9 mouse cellular contexts compared by ENCODE assay signal in the genomic region with DNA sequence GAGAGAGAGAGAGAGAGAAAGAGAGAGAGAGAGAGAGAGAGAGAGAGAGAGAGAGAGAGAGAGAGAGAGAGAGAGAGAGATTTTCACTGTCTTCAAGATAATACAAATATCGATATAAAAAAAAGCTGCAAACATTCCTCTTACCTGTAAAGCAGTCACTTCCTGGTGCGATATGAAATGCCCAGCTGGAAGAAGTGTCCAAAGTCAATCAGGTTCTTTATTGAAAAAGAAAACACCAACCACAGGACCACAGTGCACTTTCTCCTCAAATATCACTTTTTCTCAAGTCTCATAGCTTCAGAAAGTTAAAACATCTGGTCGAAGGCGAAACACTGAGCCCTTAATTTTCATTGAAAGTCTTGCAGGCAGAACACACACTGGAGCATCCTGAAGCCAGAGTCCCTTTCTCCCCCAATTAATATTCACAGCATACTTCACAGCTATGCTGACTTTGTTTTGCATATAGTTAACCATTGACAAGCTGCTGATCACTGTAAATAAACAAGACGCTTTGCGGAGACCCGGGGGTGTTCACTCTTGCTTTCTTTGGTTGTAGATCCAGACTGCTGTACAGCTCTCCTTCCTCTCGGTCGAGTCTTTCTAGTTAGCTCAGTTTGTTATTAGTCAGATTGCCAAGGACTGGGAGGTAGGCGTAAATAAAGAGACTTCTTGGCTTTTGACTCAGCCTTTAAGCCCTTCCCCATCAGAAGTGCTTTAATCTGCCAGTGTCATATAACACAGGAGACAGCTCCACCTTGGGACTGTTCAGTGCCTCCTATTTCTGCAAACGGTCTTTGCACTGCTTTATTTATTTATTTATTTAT. TPM values are rescaled to one million over a fixed set of nuclear protein-coding genes. Genes with fewer than 3 reads are reported as not detected.
DNase-seq lines count a peak whose midpoint lies in the region; ATAC-seq and TF ChIP-seq lines count a peak whose summit lies in the region.
"Had no signal": no experiment of that assay in that cellular context is flagged by ENCODE, and none has a peak within 500 bp of the region (broad histone marks: within the 10 kb centered on the region; RNA-seq: fewer than 3 reads in every experiment).

TSS of gene Slitrk6 (minus strand) at position 666 of the 824 bp plus-strand sequence.

- no peak within 1 kb of the TSS; the same call in 1 of the 2 replicates for H3K4me3 ChIP-seq in left cerebral cortex, adult 2 months
- no peak within 1 kb of the TSS for H3K4me3 ChIP-seq in forebrain, embryonic 13.5 days
- H3K4me3 ChIP-seq in midbrain, postnatal 0 days (ENCODE audit: low read depth, low read length), result peak within 1 kb of the TSS; percentile 38
- H3K4me3 ChIP-seq in liver, postnatal 0 days (ENCODE audit: low read depth, low read length), result no peak within 1 kb of the TSS

- H3K36me3 ChIP-seq in forebrain, embryonic 13.5 days (ENCODE audit: poor library complexity, severe bottlenecking), result no peaks in the 10 kb centered on the region
- H3K36me3 ChIP-seq in midbrain, postnatal 0 days (ENCODE audit: insufficient read depth, low read length), result no peaks in the 10 kb centered on the region
- H3K36me3 ChIP-seq in liver, postnatal 0 days (replicated peaks; ENCODE audit: insufficient read depth, low read length), result no peaks in the 10 kb centered on the region

- no peaks in the 10 kb centered on the region for H3K27me3 ChIP-seq in forebrain, embryonic 13.5 days
- H3K27me3 ChIP-seq in midbrain, postnatal 0 days (ENCODE audit: insufficient read depth, low read length), result no peaks in the 10 kb centered on the region
- H3K27me3 ChIP-seq in liver, postnatal 0 days (ENCODE audit: insufficient read depth, low read length), result no peaks in the 10 kb centered on the region

- TF ChIP-seq CTCF in left cerebral cortex, adult 2 months (IDR thresholded peaks at IDR 0.05), result peak; percentile 27
- peak; percentile 76 for TF ChIP-seq CTCF in midbrain, postnatal 0 days (IDR thresholded peaks at IDR 0.05)
- TF ChIP-seq CTCF in liver, postnatal 0 days (IDR thresholded peaks at IDR 0.05; ENCODE audit: low read depth), result no peak

- intact Hi-C loops in left cerebral cortex, adult 2 months (cut with DNase I), result no loop called here
- intact Hi-C loops in left cerebral cortex, postnatal 25 days (cut with DNase I), result no loop called here

- H3K9ac ChIP-seq in forebrain, embryonic 13.5 days, result no peak within 1 kb of the TSS
- peak within 1 kb of the TSS; percentile 46 for H3K9ac ChIP-seq in midbrain, postnatal 0 days (replicated peaks; ENCODE audit: low read length, poor library complexity, severe bottlenecking)
- no peak within 1 kb of the TSS for H3K9ac ChIP-seq in liver, postnatal 0 days (replicated peaks)

- WGBS in forebrain, embryonic 13.5 days, result 41% methylated on average over 11 of the region's 11 CpGs
- WGBS in midbrain, postnatal 0 days, result 19% methylated on average over 11 of the region's 11 CpGs
- WGBS in liver, postnatal 0 days (ENCODE audit: insufficient replicate concordance), result 60% methylated on average over 11 of the region's 11 CpGs

- no peaks in the 10 kb centered on the region for H3K9me3 ChIP-seq in forebrain, embryonic 13.5 days (replicated peaks)
- no peaks in the 10 kb centered on the region for H3K9me3 ChIP-seq in midbrain, postnatal 0 days (ENCODE audit: low read length)
- H3K9me3 ChIP-seq in liver, postnatal 0 days (ENCODE audit: low read length), result no peaks in the 10 kb centered on the region; the same call in 1 of the 2 replicates

- no peak within 1 kb of the TSS for H3K27ac ChIP-seq in left cerebral cortex, adult 2 months
- no peak within 1 kb of the TSS for H3K27ac ChIP-seq in forebrain, embryonic 13.5 days
- no peak within 1 kb of the TSS for H3K27ac ChIP-seq in midbrain, postnatal 0 days (ENCODE audit: low read depth, low read length)
- no peak within 1 kb of the TSS for H3K27ac ChIP-seq in liver, postnatal 0 days (ENCODE audit: low read depth)

- ATAC-seq in forebrain, embryonic 13.5 days, result peak; percentile 91
- peak; percentile 89 for ATAC-seq in midbrain, postnatal 0 days (ENCODE audit: low FRiP score)
- no peak for ATAC-seq in liver, postnatal 0 days

- H3K4me1 ChIP-seq in forebrain, embryonic 13.5 days, result no peaks in the 10 kb centered on the region
- H3K4me1 ChIP-seq in midbrain, postnatal 0 days (ENCODE audit: insufficient read depth, low read length), result no peaks in the 10 kb centered on the region
- H3K4me1 ChIP-seq in liver, postnatal 0 days (ENCODE audit: insufficient read depth), result no peaks in the 10 kb centered on the region

- peak in 1 of 2 experiments; percentile 18 for DNase-seq in left cerebral cortex, adult 2 months (ENCODE audit: extremely low spot score in 1 of 2, low spot score in 2 of 2)
- DNase-seq in left cerebral cortex, postnatal 25 days (ENCODE audit: low spot score in 2 of 2), result no peak
- DNase-seq in kidney, postnatal 4 days, result peak; percentile 3 to 16
- DNase-seq in midbrain, postnatal 0 days (ENCODE audit: low spot score), result peak; percentile 82
- DNase-seq in spleen, postnatal 4 days (ENCODE audit: low spot score in 2 of 2), result no peak
- no peak for DNase-seq in liver, postnatal 0 days
- no peak for DNase-seq in ovary, adult 18-20 months (ENCODE audit: low spot score)

- H3K4me2 ChIP-seq in forebrain, embryonic 13.5 days, result peak within 1 kb of the TSS; percentile 32
- peak within 1 kb of the TSS; percentile 45 for H3K4me2 ChIP-seq in midbrain, postnatal 0 days (ENCODE audit: low read depth, low read length, poor library complexity, severe bottlenecking)
- H3K4me2 ChIP-seq in liver, postnatal 0 days (ENCODE audit: low read depth, low read length), result no peak within 1 kb of the TSS

- no peak for TF ChIP-seq EP300 in liver, postnatal 0 days (IDR thresholded peaks at IDR 0.05; ENCODE audit: low read depth)

RNA-seq across cellular contexts. Expression of gene Slitrk6, which starts in this region (rescaled TPM):
- under 1 TPM; 0.38 to 0.61 TPM for total RNA-seq in left cerebral cortex, adult 2 months (2021)
- 1 to 10 TPM in 1 of 2 experiments, under 1 TPM in 1; 0.37 to 1.7 TPM for total RNA-seq in left cerebral cortex, postnatal 25 days (2021)
- polyA plus RNA-seq in forebrain, embryonic 13.5 days (2015; fragmentation: Nextera tagmentation; extraction: Ambion mirVana), result 0.79 and 1.0 TPM in 2 replicates
- 8.2 and 10.2 TPM in 2 replicates for total RNA-seq in midbrain, postnatal 0 days (2014; rRNA removed)
- 3.5 and 4.5 TPM in 2 replicates for polyA plus RNA-seq in midbrain, postnatal 0 days (2015; fragmentation: Nextera tagmentation; extraction: Ambion mirVana)
- 0.04 TPM in 2 replicates for polyA plus RNA-seq in liver, postnatal 0 days (2015; fragmentation: Nextera tagmentation; extraction: Ambion mirVana)
- polyA plus RNA-seq: testis, adult 2 months had no signal

Comparison
In these comparisons a context has a peak if more than half of its experiments do, and no peak if none do; other contexts are left out.
1. DNase-seq: peak in kidney, postnatal 4 days (2 of 2) and midbrain, postnatal 0 days (single experiment); none in left cerebral cortex, postnatal 25 days (0 of 2), spleen, postnatal 4 days (0 of 2), liver, postnatal 0 days (single experiment) and ovary, adult 18-20 months (single experiment).